Mouse (Mus musculus): ENCODE measurements around the gene Slc6a16.

The Slc6a16 gene

DNA sequence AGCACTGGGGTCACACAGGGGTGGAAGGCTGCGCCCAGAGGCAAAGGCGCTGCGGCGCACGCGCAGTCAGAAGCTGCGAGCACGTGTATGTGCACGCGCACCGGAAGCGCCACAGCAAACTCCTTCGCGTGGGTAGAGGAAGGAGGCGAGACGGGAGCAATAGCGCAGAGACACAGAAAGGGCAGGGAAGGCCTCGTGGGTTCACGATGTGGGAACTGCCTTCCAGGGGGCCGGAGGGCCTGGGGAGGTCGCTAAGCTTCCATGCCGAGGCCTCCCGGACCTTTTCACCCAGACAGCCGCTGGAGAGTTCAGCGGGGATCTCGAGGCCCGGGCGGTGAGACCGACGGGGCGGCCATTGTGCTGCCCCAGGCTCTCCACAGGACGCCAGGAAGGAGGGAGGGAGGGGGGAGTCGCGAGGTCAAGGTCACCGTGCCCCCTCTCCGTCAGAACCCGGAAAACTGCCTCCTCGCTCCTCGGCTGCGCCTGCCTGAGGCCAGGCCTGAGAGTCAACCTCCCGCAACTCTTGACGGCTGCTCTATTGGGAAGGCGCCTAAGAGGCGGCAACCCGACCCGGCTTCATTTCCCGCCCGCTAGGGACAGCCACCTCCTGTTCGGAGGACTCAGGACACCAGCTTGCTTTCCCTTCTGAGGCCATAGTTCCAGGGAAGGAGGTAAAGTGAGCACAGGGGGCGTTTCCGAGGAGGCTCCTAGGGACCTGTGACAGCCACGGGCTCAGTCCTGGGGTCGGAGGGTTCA is at the start of gene Slc6a16:
Gene Slc6a16 (plus strand): TSS at position 453 of the 756 bp plus-strand sequence.
- peak; percentile 84 for DNase-seq (ENCODE audit: low spot score)

DNA sequence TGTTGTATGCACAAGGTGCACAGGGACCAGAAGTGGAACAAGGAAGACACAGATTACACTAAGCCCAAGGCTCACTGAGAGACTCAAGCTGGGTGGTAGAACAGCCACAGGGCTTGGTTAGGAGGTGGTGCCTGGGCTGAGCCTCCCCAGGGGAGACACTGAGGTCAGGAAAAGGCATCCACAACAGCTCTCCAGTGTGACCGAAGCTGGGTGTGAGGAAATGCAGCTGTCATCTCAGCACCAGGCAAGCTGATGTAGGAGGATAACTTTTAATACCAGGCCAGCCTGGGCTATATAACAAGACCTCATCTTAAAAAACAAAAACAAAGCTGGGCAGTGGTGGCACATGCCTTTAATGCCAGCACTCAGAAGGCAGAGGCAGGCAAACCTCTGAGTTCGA is 49.7 kb upstream of the Slc6a16 start:
- DNase-seq (ENCODE audit: low spot score) = no peak

DNA sequence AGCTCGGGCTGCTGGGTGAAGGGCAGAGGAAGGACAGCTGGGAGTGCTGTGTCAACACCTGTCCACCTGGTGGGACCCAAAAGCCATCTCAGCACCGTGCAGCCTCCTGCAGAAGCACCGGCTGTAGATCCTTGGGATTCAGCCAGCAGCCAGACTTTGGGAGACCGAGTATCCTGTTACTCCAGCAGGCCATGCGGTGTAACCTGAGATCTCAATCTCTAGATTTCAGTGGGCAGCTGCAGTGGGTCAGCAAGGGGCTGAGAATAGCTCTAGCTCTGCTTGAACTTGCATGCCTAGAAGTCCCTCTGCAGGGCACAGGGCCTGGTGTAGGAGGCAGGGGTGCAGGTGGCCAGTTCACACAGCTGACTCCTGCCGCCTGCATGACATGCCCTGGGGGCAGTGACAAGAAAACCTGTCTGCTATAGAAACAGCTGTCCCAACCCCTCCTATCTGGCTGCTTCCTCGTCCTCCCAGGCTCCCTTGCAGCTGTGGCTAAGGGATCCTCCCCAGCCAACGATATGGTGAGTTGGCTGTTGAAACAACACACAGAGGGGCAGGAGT is 49.0 kb upstream of the Slc6a16 start:
- no peak for DNase-seq (ENCODE audit: low spot score)

DNA sequence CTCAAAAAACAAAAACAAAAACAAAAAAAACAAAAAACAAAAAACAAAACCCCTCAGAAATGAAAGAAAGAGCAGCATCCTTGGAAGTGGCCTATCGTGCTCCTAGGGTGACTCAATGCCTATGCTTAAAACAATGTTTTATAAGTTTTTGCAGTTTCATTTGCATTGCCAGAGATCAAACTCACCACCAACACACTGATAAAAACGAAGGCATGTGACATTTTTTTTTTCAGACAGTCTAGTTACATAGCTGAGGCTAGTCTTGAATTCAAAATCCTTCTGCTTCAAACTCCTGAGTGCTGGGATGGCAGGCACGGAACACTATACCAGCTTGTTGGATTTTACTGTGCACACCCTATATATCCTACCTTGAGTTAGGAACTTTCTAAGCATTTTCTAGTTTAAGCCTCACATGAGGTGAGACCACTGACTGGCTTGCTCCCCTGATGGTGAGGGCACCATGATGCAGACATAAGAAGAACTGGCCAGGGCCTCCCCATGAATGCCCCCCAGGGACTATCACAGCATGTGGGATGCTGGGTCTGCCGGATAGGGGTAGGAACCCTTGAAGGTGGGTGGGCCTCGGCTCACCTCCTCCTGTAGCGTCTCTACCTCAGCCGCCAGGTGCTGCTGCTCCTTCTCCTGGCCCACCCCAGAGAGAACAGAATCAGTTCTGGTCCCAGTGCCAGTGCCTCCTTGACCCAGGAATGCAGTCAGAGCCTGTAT is 48.1 kb upstream of the Slc6a16 start:
- DNase-seq (ENCODE audit: low spot score) = no peak

DNA sequence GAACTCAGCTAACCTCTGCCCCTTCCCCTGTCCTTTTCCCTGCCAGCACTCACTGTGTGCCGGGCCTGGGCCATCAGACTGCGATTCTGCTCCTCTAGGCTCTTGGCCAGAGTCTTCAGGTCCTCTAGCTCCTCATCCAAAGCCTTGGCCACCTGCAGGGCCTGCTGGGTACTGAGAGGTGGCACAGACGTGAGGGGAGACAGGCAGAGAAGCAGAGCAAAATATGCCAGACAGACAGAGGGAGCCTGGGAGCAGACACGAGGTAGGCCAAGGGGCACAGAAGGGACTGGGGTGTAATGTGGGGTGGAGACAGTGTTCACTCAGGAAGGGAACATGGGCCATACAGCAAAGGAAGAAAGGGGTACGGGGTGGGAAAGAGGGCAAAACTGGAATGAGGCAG is 47.5 kb upstream of the Slc6a16 start:
- DNase-seq (ENCODE audit: low spot score) = no peak

DNA sequence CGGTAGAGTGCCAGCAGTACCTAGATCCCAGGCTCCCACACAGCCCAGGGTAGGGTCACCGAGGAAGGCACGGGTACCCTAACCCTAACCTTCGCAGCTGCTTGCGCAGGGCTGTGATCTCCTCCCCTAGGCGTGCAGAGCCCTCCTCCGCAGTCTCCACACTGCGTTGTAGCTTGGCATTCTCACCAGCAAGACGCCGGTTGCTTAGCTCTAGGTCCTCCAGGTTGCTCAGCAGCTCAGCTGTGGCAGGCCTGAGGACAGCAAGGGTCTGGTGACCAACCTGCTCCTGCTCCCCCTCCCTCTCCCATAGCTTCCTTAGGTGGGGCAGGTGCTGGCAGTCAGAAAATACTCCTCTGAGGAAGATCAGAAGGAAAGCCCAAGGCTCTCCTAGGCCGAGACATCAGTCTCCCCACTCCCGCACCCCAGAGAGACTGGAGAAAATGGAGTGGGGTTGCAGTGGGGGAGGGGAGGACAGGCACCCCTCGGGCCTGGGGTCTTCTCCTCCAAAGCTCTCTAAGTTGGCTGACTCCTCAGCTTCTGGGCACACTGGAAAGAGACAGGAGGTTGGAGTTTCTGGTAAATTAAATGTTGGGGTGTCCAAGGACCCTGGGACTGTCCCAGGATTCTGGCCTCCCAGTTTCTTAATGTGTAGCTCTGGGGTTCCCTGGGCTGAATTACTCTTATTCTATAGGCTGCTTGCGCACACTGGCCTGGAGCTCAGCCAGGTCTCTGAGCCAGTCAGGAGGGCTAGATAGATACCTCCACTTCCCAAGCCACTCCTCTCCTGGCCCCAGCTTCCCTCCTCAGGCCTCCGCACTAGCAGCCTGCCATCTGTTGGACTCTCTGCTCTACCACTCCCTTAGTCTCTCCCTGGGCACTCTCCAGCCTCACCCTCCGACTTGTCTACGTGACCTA is 46.8 kb upstream of the Slc6a16 start:
- no peak for DNase-seq (ENCODE audit: low spot score)

DNA sequence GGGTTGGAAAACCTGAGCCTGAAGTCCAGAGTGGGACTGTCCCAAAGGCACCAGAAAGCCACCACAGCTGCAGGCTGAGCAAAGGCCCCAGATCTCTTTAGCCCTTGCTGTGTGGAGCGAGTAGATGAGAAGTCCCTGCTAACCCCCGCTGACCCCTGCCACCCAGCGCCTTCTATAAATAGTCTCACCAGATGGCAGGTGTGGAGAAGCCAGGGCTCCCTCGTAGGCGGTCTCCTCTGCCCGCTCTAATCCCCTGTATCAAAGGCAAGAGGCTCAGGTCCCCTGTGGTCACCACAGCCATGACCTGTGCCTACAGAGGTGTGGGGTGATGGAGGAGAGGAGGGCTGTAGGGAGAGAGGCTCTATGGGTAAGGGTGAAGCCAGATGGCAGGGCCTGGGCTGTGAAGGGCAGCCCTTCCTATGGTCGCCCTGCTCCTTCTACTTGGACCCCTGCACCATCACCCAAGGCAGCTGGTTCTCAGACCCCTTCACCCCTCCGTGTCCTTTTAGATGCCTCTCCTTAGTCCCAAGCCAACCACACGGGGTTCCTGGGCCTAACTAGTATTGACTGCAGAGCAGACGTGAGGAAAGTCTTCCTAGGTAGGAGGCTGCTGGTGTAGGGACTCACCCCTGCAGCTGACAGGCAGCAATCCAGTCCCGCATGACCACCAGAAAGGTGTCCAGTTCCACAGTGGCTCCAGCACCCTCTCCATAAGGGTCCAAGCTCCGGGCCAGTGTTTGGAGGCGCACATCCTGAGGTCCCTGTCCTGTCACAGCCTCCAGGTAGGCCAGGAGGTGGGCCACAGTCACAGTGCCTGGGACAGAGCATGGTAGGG is 45.3 kb upstream of the Slc6a16 start:
- no peak for DNase-seq (ENCODE audit: low spot score)

DNA sequence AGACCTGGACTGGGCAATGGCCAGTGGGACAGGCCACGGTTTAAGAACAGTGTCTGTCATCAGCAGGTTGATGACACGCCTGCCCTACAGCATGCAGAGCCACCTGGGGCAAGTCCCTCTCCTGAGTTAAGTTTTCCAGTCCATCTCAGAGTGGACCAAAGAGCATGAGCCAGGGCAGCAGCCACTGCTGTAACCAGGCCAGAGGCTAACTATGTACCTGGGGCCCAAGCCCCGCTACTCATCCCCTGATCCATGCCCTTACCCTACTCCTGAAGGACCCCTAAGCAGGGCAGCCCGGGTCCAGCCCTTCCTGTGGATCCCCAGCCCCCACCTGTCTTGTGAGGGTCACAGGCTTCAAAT is 44.7 kb upstream of the Slc6a16 start:
- no peak for DNase-seq (ENCODE audit: low spot score)

DNA sequence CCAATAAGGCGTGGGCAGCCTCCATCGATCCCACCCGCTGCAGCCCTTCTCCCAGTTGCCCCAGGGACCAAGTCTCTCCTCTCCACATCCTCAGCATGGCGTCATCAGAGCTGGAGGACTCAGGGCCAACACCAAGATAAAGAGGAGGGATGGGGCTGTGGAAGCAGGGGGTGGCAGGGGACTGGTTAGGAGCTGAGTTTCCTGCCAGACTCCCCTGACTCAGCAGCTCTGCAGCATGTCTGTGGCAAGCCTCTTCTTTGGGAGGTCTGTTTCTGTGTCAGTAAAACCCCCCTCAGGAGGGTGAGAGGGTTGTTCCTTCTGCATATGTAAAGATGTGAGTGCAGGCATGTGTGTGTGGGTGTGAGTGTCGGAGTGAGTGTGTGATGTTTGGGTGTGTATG is 43.9 kb upstream of the Slc6a16 start:
- DNase-seq (ENCODE audit: low spot score) = no peak

DNA sequence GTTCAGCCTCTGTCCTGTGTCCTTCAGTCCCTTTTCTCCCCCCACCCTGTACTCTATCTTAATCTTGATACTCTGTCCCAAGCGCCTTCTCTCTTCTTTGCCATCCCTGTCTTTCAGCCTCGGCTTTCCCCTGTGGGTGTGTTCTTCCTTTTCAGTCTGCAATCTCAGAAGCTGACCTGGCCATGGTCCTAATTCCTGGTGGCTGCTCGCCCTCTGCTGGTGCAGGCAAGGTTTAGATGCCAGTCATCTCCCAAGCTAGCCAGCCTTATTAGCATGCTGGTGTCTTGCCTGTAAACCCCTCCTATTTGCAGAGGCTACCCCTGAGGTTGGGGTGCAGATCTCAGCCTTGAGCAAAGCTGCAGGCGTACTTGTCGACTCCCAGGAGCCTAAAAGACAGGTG is 42.5 kb upstream of the Slc6a16 start:
- DNase-seq (ENCODE audit: low spot score) = no peak

DNA sequence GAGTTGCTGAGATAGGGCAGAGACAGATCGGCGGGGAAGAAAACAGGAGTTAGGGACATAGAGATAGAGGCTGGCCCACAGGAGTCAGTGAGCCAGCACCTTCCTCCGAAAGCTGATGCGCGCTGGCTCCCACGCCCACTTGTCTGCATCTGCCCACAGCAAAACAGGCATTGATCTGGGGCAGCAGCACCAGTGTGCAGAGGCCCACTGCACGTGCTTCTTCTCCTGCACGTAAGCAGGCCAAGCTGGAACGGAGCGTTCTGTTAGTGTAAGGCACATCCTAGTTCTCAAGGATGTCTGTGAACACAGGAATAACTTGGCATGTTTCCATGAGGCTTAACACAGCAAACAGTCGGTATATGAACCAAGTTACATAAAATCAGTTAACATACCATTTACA is 41.9 kb upstream of the Slc6a16 start:
- no peak for DNase-seq (ENCODE audit: low spot score)

DNA sequence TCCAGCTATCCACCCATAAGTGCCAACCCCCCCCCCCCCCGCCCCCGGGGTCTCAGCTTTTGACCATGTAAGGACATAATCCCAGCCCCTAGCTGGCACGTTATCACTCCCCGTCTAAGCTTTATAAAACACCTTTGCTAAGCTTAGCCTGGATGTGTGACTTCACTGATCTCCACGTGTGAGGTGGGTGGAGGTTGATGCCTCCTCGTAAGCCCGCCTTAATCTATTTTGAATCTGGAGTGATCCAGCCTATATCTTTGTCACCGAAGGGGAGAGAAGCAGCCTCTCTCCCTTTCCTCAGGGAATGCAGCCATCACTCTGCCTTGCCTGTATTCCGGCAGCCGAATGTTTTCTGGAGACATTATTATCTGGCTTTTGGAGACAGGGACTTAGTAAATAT is 38.2 kb upstream of the Slc6a16 start:
- DNase-seq (ENCODE audit: low spot score) = no peak

DNA sequence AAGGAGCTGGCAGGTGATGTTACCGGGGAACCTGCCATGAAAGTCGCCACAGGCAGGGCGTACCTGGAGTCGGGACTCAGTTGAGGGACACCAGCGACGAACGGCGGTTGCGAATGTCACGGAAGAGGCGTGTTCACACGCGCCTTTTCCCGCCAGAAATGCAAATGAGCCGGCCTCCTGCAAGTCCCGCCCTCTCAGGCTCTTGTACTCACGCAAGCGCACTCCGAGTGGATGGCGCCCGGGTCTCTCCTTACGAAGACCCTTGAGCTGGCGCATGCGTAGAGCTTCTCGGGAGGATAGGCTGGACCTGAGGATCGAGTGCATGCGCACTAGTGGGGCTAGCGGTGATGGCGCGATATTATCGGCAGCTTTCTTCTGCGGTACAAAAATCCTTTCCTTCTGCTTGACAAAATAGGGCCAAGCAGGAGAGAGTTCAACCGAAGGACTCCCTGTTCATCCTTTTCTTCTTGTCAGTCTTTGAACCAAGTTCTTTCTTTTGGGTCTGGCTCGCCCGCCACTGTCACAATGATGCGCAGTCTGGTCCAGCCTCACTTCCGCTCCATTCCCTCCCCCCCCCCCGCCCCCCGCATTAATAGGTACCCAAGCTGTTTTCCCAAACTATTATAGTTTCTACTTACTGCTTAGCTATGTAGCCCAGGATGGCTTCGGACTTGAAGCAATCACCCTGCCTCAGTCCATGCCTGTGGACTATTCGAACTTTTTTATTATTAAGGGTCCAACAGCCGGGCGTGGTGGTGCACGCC is 36.3 kb upstream of the Slc6a16 start, which contains the start of gene Ccdc155:
Gene Ccdc155 (minus strand): TSS at position 513 of the 764 bp plus-strand sequence.
- peak; percentile 98 for DNase-seq (ENCODE audit: low spot score)

DNA sequence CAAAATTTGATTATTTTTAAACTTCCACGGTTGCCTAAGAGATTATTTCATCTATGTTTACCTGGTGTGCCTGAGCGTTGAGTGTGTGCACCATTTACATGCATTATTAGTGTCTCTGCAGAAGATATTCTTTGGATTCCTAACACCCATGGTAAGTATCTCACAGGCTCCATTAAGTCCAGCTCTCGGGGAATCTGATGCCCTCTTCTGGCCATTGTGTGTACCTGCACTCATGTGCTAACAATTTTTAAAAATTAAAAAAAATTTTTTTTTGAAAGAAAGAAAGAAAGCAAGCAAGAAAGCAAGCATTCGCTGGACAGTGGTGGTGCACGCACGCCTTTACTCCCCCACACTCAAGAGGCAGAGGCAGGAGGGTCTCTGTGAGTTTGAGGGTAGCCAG is 32.6 kb upstream of the Slc6a16 start:
- DNase-seq (ENCODE audit: low spot score) = no peak

DNA sequence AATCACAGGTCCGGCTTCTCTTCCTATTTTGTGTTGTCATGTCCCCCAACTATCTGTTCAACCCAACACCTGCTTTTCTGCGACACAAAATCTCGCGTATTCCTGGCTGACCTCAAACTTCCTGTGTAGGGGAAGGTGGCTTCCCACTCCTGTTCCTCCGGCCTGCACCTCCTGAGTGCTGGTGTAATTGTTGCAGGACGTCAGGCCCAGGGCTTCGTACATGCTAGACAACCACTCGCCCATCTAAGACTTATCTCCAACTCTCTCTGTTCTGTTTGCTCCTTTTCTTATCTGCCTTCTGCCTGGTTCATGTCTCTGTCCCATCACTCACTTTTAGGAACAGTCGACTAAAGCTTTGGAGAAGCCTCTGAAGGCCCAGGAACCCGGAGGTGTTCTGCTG is 29.8 kb upstream of the Slc6a16 start:
- DNase-seq (ENCODE audit: low spot score) = no peak

DNA sequence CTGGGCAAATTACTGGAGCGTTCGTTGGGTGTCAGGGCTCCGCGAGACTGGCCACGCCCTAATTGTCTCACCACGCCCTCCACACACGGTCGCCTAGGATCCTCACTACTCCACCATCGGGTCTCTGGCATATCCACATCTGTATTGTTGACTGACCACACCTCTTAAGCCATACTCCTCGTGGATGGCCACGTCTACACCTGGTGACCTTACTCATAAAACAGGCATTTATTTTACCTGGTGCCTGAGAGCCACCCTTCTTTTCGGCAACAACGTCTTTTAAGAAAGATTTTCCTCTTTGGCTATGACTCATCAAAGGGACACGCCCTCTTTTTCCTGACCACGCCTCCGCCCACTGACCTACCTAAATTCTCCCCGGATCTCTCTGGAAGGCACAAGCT is 29.0 kb upstream of the Slc6a16 start, which contains the start of gene Dkkl1:
Gene Dkkl1 (minus strand): TSS at position 297 of the 401 bp plus-strand sequence.
- no peak for DNase-seq (ENCODE audit: low spot score)

DNA sequence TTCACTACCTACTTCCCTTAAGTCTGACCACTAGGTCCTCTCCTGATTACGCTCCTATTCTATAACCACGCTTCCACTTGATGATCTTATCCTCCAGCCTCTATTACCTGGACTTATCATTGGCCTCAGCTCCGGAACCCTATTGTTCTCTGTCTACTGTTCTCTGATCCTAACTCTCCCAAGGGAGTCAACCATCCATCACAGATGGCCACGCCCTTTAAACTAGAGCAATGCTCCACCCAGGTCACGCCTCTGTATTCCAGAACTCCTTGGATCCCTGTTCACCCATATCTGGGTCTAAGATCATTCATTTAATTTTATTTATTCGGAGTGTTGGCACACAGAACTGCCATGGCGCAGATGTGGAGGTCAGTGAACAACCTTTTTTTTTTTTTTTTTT is 28.5 kb upstream of the Slc6a16 start:
- DNase-seq (ENCODE audit: low spot score) = no peak

DNA sequence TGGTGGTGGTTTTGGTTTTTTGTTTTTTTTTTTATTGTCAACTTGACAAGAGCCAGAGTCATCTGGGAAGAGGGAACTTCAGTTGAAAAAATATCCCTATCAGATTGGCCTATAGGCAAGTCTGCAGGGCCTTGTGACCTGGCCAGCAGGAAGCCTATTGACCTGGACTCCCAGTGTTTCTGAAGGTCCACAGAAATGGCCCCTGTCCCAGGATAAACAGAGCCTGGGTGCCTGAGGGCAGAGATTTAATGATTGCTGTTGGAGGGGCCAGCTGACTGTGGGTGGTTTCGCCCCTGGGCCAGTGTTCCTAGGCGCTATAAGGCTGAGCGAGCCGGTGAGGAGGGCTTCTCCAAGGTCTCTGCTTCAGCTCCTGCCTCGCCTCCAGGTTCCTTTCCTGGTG is 27.2 kb upstream of the Slc6a16 start:
- DNase-seq (ENCODE audit: low spot score) = no peak

DNA sequence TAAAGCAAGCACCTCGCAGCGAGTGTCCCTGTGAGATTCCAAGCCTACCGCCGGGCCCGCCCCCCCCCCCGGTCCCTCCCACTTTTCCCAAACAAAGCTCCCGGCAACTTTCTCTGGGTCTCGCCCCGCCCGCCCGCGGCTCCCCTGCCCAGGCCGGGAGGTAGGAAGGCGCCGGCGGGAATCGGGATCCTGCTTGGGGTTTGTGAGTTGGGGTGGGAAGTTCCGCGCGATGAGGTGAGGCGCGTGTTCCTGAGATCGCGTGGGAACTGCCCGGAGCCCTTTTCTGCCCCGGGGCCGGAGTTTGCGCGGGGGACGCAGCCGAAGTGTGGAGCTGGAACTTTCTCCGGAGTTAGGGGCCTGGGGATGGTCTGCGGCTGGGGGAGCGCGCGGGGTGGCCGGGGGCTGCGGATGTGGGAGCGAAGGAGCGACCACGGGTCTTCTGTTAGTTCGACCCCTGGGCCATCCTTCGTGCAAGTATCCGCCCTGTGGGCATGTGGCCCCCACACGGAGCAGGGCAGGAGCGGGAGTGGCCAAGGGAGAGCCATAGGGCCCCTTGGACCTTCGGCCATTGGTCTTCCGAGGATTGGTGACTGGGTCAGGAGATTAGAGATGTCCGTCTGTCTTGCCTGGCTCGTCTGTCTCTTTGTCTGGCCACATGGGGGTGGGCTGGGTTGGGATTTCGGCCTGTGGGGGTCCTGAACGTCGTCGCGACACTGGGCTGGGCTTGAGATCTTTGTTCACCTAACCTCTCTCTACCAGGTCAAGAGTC is 25.0 kb upstream of the Slc6a16 start, which contains the start of gene Tead2:
Gene Tead2 (plus strand): TSS at position 81 of the 769 bp plus-strand sequence.
- DNase-seq (ENCODE audit: low spot score) = no peak

Measured in testis, postnatal 14 days (tissue).